Mouse (Mus musculus): ENCODE measurements at regions not wholly inside any gene's neighbourhood (a gene's known extent, or its start where the extent isn't known, plus 50 kb on each side); places are given as distances from the start of the nearest gene placed in this dataset.

DNA sequence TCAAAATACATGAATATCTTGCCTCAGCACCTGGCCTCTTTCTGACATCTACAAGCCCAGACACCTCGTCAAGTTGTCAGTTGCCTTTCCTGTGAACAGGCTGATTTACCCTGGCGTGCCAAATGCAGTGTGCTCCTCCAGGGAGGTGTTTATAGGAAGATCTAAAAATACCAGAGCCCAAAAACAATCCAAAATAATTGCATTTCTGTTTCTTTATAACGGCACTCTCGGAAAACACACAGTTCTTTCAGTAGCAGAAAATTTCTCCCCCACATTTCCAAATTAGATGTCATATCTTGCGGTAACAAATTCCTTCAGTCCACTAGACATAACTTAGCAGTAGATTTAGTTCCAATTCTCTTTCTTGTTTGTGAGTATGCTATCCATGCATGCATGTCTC is 580.8 kb upstream of the Tbl1xr1 start:
- Histone ChIP-seq H3K27ac (ENCODE audit: insufficient read depth, low read length) (no peak overlapping the region), H3K36me3 (ENCODE audit: control insufficient read depth, insufficient read depth, low read length) (no peaks in the 10 kb centered on the region), H3K4me3 (ENCODE audit: extremely low read depth, insufficient read depth, insufficient read length) (no peak overlapping the region), H3K4me1 (ENCODE audit: control insufficient read depth, insufficient read depth, insufficient read length) (no peaks in the 10 kb centered on the region), H3K27me3 (ENCODE audit: control insufficient read depth, insufficient read depth, low read length) (no peaks in the 10 kb centered on the region)
- no peak for DNase-seq (ENCODE audit: low read depth in 1 of 2, low spot score in 2 of 2)
- WGBS, result 59% methylated on average over 5 of the region's 5 CpGs
- no peak for TF ChIP-seq CTCF (IDR thresholded peaks at IDR 0.05; ENCODE audit: extremely low read depth, insufficient read depth, insufficient read length, insufficient replicate concordance)
- TF ChIP-seq POLR2A (IDR thresholded peaks at IDR 0.05; ENCODE audit: low read depth, low read length), result no peak

DNA sequence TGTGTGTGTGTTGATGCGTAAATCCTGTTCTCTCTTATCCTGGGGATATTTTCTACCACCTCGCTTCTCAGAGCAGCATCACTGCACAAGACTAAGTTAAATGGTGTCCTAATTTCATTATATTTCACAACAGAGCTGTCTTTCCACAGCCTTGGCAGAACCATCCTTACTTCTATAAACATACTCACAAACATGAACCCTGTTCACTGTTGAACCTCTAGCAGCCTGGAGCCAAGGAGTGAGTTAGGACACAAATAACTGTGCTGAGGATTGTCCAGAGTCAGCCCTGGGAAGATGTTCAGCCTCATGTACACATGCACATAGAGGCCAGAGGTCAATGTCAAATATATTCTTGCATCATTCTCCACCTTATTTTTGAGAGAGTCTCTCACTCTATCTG is 580.3 kb upstream of the Tbl1xr1 start:
- no peak for DNase-seq (ENCODE audit: low read depth in 1 of 2, low spot score in 2 of 2)
- no peaks in the 10 kb centered on the region for H3K4me1 ChIP-seq (ENCODE audit: control insufficient read depth, insufficient read depth, insufficient read length)
- no peaks in the 10 kb centered on the region for H3K27me3 ChIP-seq (ENCODE audit: control insufficient read depth, insufficient read depth, low read length)
- no peak for TF ChIP-seq CTCF (IDR thresholded peaks at IDR 0.05; ENCODE audit: extremely low read depth, insufficient read depth, insufficient read length, insufficient replicate concordance)
- no peak for TF ChIP-seq POLR2A (IDR thresholded peaks at IDR 0.05; ENCODE audit: low read depth, low read length)
- 65% methylated on average over 2 of the region's 2 CpGs for WGBS
- H3K27ac ChIP-seq (ENCODE audit: insufficient read depth, low read length), result no peak overlapping the region
- no peak overlapping the region for H3K4me3 ChIP-seq (ENCODE audit: extremely low read depth, insufficient read depth, insufficient read length)
- H3K36me3 ChIP-seq (ENCODE audit: control insufficient read depth, insufficient read depth, low read length), result no peaks in the 10 kb centered on the region

DNA sequence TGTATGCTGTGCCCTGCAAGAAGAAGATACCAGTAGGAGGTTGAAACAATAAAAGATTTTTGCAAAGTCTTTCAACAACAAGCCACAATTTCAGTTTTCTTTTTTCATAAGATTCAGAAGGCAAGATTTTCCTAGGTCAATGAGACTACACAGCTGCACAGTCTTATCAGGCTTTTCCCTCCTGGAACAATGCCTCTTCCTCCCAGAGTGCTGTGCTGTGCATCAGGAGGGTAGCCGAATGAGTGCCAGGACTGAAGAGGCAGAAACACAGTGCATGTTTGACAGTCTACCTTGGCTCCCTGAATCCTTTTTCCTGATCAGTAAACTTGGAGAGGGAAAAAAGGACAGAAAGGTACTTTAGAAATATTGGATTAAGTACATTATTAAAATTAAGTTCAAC is 579.4 kb upstream of the Tbl1xr1 start:
- Histone ChIP-seq H3K27me3 (ENCODE audit: control insufficient read depth, insufficient read depth, low read length) (no peaks in the 10 kb centered on the region), H3K4me3 (ENCODE audit: extremely low read depth, insufficient read depth, insufficient read length) (no peak overlapping the region), H3K4me1 (ENCODE audit: control insufficient read depth, insufficient read depth, insufficient read length) (no peaks in the 10 kb centered on the region), H3K27ac (ENCODE audit: insufficient read depth, low read length) (no peak overlapping the region), H3K36me3 (ENCODE audit: control insufficient read depth, insufficient read depth, low read length) (no peaks in the 10 kb centered on the region)
- TF ChIP-seq POLR2A (IDR thresholded peaks at IDR 0.05; ENCODE audit: low read depth, low read length) (no peak), CTCF (IDR thresholded peaks at IDR 0.05; ENCODE audit: extremely low read depth, insufficient read depth, insufficient read length, insufficient replicate concordance) (no peak)
- DNase-seq (ENCODE audit: low read depth in 1 of 2, low spot score in 2 of 2), result no peak
- WGBS, result 91% methylated on average over 1 of the region's 1 CpGs

DNA sequence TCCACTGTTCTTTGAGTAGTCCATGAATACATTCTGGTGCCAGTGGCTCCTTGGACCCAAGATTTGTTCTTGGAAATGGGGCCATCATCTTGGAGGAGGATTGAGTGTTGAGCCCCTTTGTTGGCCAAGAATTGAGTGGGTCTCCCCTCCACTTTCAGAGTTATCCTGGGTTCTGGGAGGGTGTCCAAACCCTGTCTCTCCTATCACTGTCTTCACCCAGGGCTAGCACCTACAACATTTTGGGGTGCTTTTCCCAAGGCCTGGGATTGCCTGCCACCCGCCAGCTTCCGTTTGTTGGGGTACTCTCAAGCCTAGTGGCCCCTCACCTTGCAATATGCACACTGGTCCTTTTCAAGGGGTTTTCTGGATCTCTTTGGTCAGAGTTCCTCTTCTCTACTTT is 568.8 kb upstream of the Tbl1xr1 start:
- Histone ChIP-seq H3K27me3 (ENCODE audit: control insufficient read depth, insufficient read depth, low read length) (no peaks in the 10 kb centered on the region), H3K36me3 (ENCODE audit: control insufficient read depth, insufficient read depth, low read length) (no peaks in the 10 kb centered on the region), H3K27ac (ENCODE audit: insufficient read depth, low read length) (no peak overlapping the region), H3K4me3 (ENCODE audit: extremely low read depth, insufficient read depth, insufficient read length) (no peak overlapping the region), H3K4me1 (ENCODE audit: control insufficient read depth, insufficient read depth, insufficient read length) (no peaks in the 10 kb centered on the region)
- TF ChIP-seq POLR2A (IDR thresholded peaks at IDR 0.05; ENCODE audit: low read depth, low read length), result no peak
- no peak for TF ChIP-seq CTCF (IDR thresholded peaks at IDR 0.05; ENCODE audit: extremely low read depth, insufficient read depth, insufficient read length, insufficient replicate concordance)
- 99% methylated on average over 2 of the region's 2 CpGs for WGBS
- DNase-seq (ENCODE audit: low read depth in 1 of 2, low spot score in 2 of 2), result no peak

DNA sequence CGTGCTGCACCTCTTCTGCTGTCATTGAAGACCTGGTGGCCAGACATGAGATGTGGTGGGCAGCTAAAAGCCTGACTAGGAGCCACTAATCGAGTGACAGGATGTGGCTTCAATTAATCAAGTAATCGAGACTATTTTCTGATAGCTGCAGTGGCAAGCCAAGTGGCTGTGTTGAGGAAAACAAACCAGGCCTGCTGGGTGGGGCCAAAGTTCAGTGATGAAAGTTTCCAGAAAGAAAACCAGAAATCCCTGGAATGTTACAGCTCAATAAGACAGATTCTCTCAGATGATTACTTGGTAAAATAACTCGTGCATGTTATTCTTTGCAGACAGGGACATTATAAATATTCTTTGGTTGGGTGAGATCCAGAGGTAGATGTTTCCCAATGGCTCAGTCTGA is 564.4 kb upstream of the Tbl1xr1 start:
- Histone ChIP-seq H3K27me3 (ENCODE audit: control insufficient read depth, insufficient read depth, low read length) (no peaks in the 10 kb centered on the region), H3K36me3 (ENCODE audit: control insufficient read depth, insufficient read depth, low read length) (no peaks in the 10 kb centered on the region), H3K4me1 (ENCODE audit: control insufficient read depth, insufficient read depth, insufficient read length) (no peaks in the 10 kb centered on the region), H3K27ac (ENCODE audit: insufficient read depth, low read length) (no peak overlapping the region), H3K4me3 (ENCODE audit: extremely low read depth, insufficient read depth, insufficient read length) (no peak overlapping the region)
- no peak for DNase-seq (ENCODE audit: low read depth in 1 of 2, low spot score in 2 of 2)
- TF ChIP-seq CTCF (IDR thresholded peaks at IDR 0.05; ENCODE audit: extremely low read depth, insufficient read depth, insufficient read length, insufficient replicate concordance), result no peak
- TF ChIP-seq POLR2A (IDR thresholded peaks at IDR 0.05; ENCODE audit: low read depth, low read length), result no peak
- 72% methylated on average over 4 of the region's 4 CpGs for WGBS

DNA sequence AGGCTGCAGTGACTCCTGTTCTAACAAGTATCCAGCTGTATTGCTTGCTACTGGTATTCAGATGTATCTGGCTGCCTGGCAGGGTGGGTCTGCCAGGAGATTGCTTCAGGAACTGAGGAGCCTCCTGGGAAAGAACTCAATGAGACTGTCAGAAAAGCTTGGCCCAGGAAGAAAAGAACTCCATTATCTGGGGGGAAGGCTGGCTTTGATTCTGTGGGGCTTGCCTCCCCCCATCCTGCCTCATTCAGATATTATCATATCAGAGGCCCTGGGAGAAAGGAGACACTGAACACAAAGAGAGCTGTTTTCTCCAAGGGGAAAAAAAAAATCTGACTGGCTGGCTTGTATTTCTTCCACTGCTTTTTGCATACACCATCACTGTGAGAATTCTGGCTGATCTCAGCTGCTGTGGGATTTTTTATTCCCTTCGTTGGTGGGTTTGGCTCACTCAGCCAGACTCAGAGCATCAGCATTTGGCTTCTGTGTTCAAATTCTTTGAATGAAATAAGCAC is 552.0 kb upstream of the Tbl1xr1 start:
- Histone ChIP-seq H3K27me3 (ENCODE audit: control insufficient read depth, insufficient read depth, low read length) (no peaks in the 10 kb centered on the region), H3K4me3 (ENCODE audit: extremely low read depth, insufficient read depth, insufficient read length) (no peak overlapping the region), H3K4me1 (ENCODE audit: control insufficient read depth, insufficient read depth, insufficient read length) (no peaks in the 10 kb centered on the region), H3K36me3 (ENCODE audit: control insufficient read depth, insufficient read depth, low read length) (no peaks in the 10 kb centered on the region), H3K27ac (ENCODE audit: insufficient read depth, low read length) (no peak overlapping the region)
- WGBS, result 80% methylated on average over 1 of the region's 1 CpGs
- TF ChIP-seq POLR2A (IDR thresholded peaks at IDR 0.05; ENCODE audit: low read depth, low read length) (no peak), CTCF (IDR thresholded peaks at IDR 0.05; ENCODE audit: extremely low read depth, insufficient read depth, insufficient read length, insufficient replicate concordance) (no peak)
- no peak for DNase-seq (ENCODE audit: low read depth in 1 of 2, low spot score in 2 of 2)

DNA sequence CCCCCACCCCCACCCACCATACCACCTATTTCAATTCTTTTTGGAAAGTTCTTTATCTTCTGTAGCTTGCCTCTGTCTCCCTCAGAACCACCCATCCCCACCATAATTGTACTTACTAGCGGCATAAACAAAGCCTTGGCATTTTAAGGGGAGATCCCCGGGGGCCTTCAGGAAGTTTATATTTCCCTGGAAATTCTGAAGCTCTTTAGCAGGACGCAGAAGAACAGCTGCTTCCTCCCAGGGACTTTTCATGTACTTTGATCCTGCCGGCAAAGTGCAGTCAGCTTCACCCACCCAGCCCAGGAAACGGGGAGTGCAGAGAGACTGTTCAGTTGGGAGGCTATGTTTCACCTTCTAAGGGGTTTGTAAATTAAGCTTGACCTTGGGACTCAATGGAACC is 545.6 kb upstream of the Tbl1xr1 start:
- Histone ChIP-seq H3K36me3 (ENCODE audit: control insufficient read depth, insufficient read depth, low read length) (no peaks in the 10 kb centered on the region), H3K27me3 (ENCODE audit: control insufficient read depth, insufficient read depth, low read length) (no peaks in the 10 kb centered on the region), H3K27ac (ENCODE audit: insufficient read depth, low read length) (no peak overlapping the region), H3K4me3 (ENCODE audit: extremely low read depth, insufficient read depth, insufficient read length) (no peak overlapping the region), H3K4me1 (ENCODE audit: control insufficient read depth, insufficient read depth, insufficient read length) (no peaks in the 10 kb centered on the region)
- no peak for DNase-seq (ENCODE audit: low read depth in 1 of 2, low spot score in 2 of 2)
- TF ChIP-seq CTCF (IDR thresholded peaks at IDR 0.05; ENCODE audit: extremely low read depth, insufficient read depth, insufficient read length, insufficient replicate concordance) (no peak), POLR2A (IDR thresholded peaks at IDR 0.05; ENCODE audit: low read depth, low read length) (no peak)
- WGBS, result 24% methylated on average over 5 of the region's 5 CpGs

All from spleen, adult 2 months (tissue).